Mouse (Mus musculus) 3T3-L1 (cell line): ENCODE results near the gene Gm12789.
A peak's percentile ranks its signal among the peaks of the same experiment; 100 is the strongest.
"Not testable (repeated sequence)": the region's sequence is repeated elsewhere in the genome, so short reads cannot be mapped to it uniquely, and the experiment has no call there.

ENCODE experiments used
- DNase-seq: peaks from one replicate; pipeline ENCODE4 v3.0.0-alpha.2; 2015; ENCODE audit warnings: low read depth, low spot score

The Gm12789 gene

GRCm38 (mm10) chr4:101986326-101986725 lies at the start of gene Gm12789:
Gm12789 (plus strand) TSS chr4:101986626.
- DNase-seq, result not testable (repeated sequence)

- not testable (repeated sequence) for DNase-seq
Measured at GRCm38 (mm10) chr4:101940107-101940506, 46.3 kb upstream of the Gm12789 start, which contains the start of gene Gm12794. Gm12794 (plus strand) TSS chr4:101940407.

- not testable (repeated sequence) for DNase-seq
Measured at GRCm38 (mm10) chr4:101980949-101981348, 5.5 kb upstream of the Gm12789 start, which contains the start of gene Gm12790. Gm12790 (minus strand) TSS chr4:101981049.

GRCm38 (mm10) chr4:101985678-101986077 lies 748 bp upstream of the Gm12789 start:
- DNase-seq, result no peak

- no peak for DNase-seq
Measured at GRCm38 (mm10) chr4:101997426-101997825, 11.0 kb downstream of the Gm12789 start.

- peak; percentile 80 for DNase-seq
Measured at GRCm38 (mm10) chr4:101998267-101998922, 12.0 kb downstream of the Gm12789 start.

GRCm38 (mm10) chr4:102026619-102027018 lies 40.2 kb downstream of the Gm12789 start:
- DNase-seq, result no peak
